ENCODE assay signal across 8 mouse cellular contexts in the genomic region with DNA sequence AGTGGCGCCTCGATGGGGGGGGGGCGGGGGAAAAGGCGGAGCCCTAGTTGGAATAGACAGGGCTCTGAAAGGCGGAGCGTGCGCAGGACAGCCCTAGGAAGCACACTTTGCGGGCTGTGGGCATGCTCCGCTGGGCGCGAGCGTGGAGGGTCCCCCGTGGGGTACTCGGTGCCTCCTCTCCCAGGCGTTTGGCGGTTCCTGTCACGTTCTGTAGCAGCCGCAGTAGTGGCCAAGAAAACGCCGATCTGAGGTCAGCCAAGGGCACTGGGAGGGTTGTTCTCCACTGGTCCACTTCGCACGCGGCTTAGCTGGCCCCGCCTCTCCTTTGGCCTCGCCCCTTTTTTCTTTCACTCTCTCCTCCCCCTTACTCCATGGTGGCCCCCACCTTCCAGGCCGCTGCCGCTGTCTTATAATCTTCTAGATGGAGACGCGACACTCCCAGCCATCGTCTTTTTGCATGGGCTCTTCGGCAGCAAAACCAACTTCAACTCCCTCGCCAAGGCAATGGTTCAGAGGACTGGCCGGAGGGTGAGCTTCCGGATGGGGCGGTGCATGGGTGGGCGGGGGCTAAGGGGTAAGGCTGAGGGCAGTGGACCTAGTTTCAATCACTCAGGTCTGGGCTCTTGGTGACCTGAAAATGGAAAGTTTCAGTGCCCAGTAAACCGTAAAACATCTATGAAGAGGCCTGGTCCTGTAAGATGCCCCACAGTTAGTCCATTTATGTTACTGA. TPM values are rescaled to one million over a fixed set of nuclear protein-coding genes. Genes with fewer than 3 reads are reported as not detected.
DNase-seq lines count a peak whose midpoint lies in the region; ATAC-seq and TF ChIP-seq lines count a peak whose summit lies in the region.

No protein-coding gene starts in this region.

- 1% methylated on average over 37 of the region's 37 CpGs for WGBS in embryonic facial prominence, embryonic 13.5 days
- WGBS in heart, adult 2 months: under 1% methylated on average over 37 of the region's 37 CpGs
- WGBS in limb, embryonic 15.5 days: under 1% methylated on average over 34 of the region's 37 CpGs
- WGBS in midbrain, postnatal 0 days: under 1% methylated on average over 33 of the region's 37 CpGs

- peak overlapping the region; percentile 70 for H3K9ac ChIP-seq in embryonic facial prominence, embryonic 13.5 days
- peak overlapping the region; percentile 71 for H3K9ac ChIP-seq in heart, adult 2 months (ENCODE audit: low read depth, low read length)
- H3K9ac ChIP-seq in limb, embryonic 15.5 days: peak overlapping the region; percentile 52; the same call in 1 of the 2 replicates
- peak overlapping the region; percentile 83 for H3K9ac ChIP-seq in midbrain, postnatal 0 days (replicated peaks; ENCODE audit: low read length, poor library complexity, severe bottlenecking)

- H3K27me3 ChIP-seq in embryonic facial prominence, embryonic 13.5 days: no peaks in the 10 kb centered on the region
- no peaks in the 10 kb centered on the region for H3K27me3 ChIP-seq in heart, adult 2 months (ENCODE audit: control insufficient read depth, insufficient read depth, low read length)
- no peaks in the 10 kb centered on the region for H3K27me3 ChIP-seq in limb, embryonic 15.5 days
- H3K27me3 ChIP-seq in midbrain, postnatal 0 days (ENCODE audit: insufficient read depth, low read length): no peaks in the 10 kb centered on the region

- ATAC-seq in embryonic facial prominence, embryonic 13.5 days (ENCODE audit: insufficient number of reproducible peaks, insufficient read depth, low FRiP score, low TSS enrichment, low read depth): peak; percentile 78
- ATAC-seq in limb, embryonic 15.5 days (ENCODE audit: insufficient number of reproducible peaks, low FRiP score, low TSS enrichment, low read depth): peak; percentile 79
- ATAC-seq in midbrain, postnatal 0 days (ENCODE audit: low FRiP score): peak; percentile 86

- H3K79me2 ChIP-seq in heart, adult 2 months (replicated peaks; ENCODE audit: control insufficient read depth, insufficient read depth, low read length): no peaks in the 10 kb centered on the region

- 0 out of 2 replicates have a peak, but pooled peaks cover 7% of the 10 kb centered on the region for H3K36me3 ChIP-seq in embryonic facial prominence, embryonic 13.5 days
- no peaks in the 10 kb centered on the region for H3K36me3 ChIP-seq in heart, adult 2 months (ENCODE audit: control insufficient read depth, insufficient read depth, low read length)
- no peaks in the 10 kb centered on the region for H3K36me3 ChIP-seq in limb, embryonic 15.5 days
- peaks cover 2% of the 10 kb centered on the region; the same call in 1 of the 2 replicates for H3K36me3 ChIP-seq in midbrain, postnatal 0 days (ENCODE audit: insufficient read depth, low read length)

- H3K4me2 ChIP-seq in embryonic facial prominence, embryonic 13.5 days: peak overlapping the region; percentile 81
- peak overlapping the region; percentile 88 for H3K4me2 ChIP-seq in limb, embryonic 15.5 days
- H3K4me2 ChIP-seq in midbrain, postnatal 0 days (ENCODE audit: low read depth, low read length, poor library complexity, severe bottlenecking): peak overlapping the region; percentile 76

- H3K4me3 ChIP-seq in embryonic facial prominence, embryonic 13.5 days: peak overlapping the region; percentile 64
- H3K4me3 ChIP-seq in heart, adult 2 months: peak overlapping the region; percentile 66
- peak overlapping the region; percentile 79 for H3K4me3 ChIP-seq in limb, embryonic 15.5 days
- peak overlapping the region; percentile 54 for H3K4me3 ChIP-seq in midbrain, postnatal 0 days (ENCODE audit: low read depth, low read length)

- peak; percentile 93 for DNase-seq in 3T3-L1 (ENCODE audit: low read depth, low spot score)
- peak; percentile 87 to 91 for DNase-seq in adrenal gland, postnatal 36 days
- DNase-seq in heart, adult 2 months: peak; percentile 92 to 93
- peak; percentile 89 to 92 for DNase-seq in kidney, adult 8-10 months
- no peak for DNase-seq in midbrain, postnatal 0 days (ENCODE audit: low spot score)
- DNase-seq in spleen, postnatal 10 days (ENCODE audit: low spot score in 2 of 2): peak; percentile 83 to 89

- no peaks in the 10 kb centered on the region for H3K9me3 ChIP-seq in embryonic facial prominence, embryonic 13.5 days
- H3K9me3 ChIP-seq in limb, embryonic 15.5 days: no peaks in the 10 kb centered on the region
- H3K9me3 ChIP-seq in midbrain, postnatal 0 days (ENCODE audit: low read length): no peaks in the 10 kb centered on the region

- intact Hi-C loops in heart, adult 2 months (cut with DNase I): loop anchor here (5.0 kb wide), 1 partner anchor 178 kb away; the partner anchor contains the start of gene Baz1b

- H3K4me1 ChIP-seq in embryonic facial prominence, embryonic 13.5 days: peaks cover 36% of the 10 kb centered on the region
- H3K4me1 ChIP-seq in heart, adult 2 months (ENCODE audit: control insufficient read depth, insufficient read depth, low read length): peaks cover 4% of the 10 kb centered on the region
- H3K4me1 ChIP-seq in limb, embryonic 15.5 days: peaks cover 37% of the 10 kb centered on the region
- peaks cover 9% of the 10 kb centered on the region; the same call in 1 of the 2 replicates for H3K4me1 ChIP-seq in midbrain, postnatal 0 days (ENCODE audit: insufficient read depth, low read length)

- peak overlapping the region; percentile 96 for H3K27ac ChIP-seq in embryonic facial prominence, embryonic 13.5 days
- H3K27ac ChIP-seq in heart, adult 2 months: peak overlapping the region; percentile 100
- peak overlapping the region; percentile 100 for H3K27ac ChIP-seq in limb, embryonic 15.5 days
- H3K27ac ChIP-seq in midbrain, postnatal 0 days (ENCODE audit: low read depth, low read length): peak overlapping the region; percentile 98

- no peak for TF ChIP-seq POLR2A in heart, adult 2 months (IDR thresholded peaks at IDR 0.05; ENCODE audit: insufficient read depth, low read depth, low read length)

- TF ChIP-seq CTCF in heart, adult 2 months (IDR thresholded peaks at IDR 0.05): no peak
- TF ChIP-seq CTCF in midbrain, postnatal 0 days (IDR thresholded peaks at IDR 0.05): no peak

- no peak for TF ChIP-seq EP300 in heart, adult 2 months (IDR thresholded peaks at IDR 0.05; ENCODE audit: insufficient read depth, low read depth, low read length)

RNA-seq across cellular contexts. Expression of gene Abhd11, which starts 0.8 kb away (rescaled TPM):
- 10 to 100 TPM; 45.4 to 55.3 TPM for total RNA-seq in adrenal gland, postnatal 36 days (2021)
- 57.4 and 59.4 TPM in 2 replicates for polyA plus RNA-seq in embryonic facial prominence, embryonic 13.5 days (2015; fragmentation: Nextera tagmentation; extraction: Ambion mirVana)
- total RNA-seq in heart, adult 2 months (2021): 10 to 100 TPM; 56.9 to 64.5 TPM
- 90.2 and 110 TPM in 2 replicates for polyA plus RNA-seq in heart, adult 2 months (2012; rRNA removed)
- 66.1 and 68.2 TPM in 2 replicates for polyA plus RNA-seq in limb, embryonic 15.5 days (2015; fragmentation: Nextera tagmentation; extraction: Ambion mirVana)
- 56.8 and 64.4 TPM in 2 replicates for total RNA-seq in midbrain, postnatal 0 days (2014; rRNA removed)
- 85.3 and 85.6 TPM in 2 replicates for polyA plus RNA-seq in midbrain, postnatal 0 days (2015; fragmentation: Nextera tagmentation; extraction: Ambion mirVana)

RNA-seq across cellular contexts. Expression of gene Stx1a, which starts 13.5 kb away (rescaled TPM):
- 1 to 10 TPM; 6.8 to 7.7 TPM for total RNA-seq in adrenal gland, postnatal 36 days (2021)
- 12.9 and 21.7 TPM in 2 replicates for polyA plus RNA-seq in embryonic facial prominence, embryonic 13.5 days (2015; fragmentation: Nextera tagmentation; extraction: Ambion mirVana)
- 1 to 10 TPM; 1.4 to 1.5 TPM for total RNA-seq in heart, adult 2 months (2021)
- polyA plus RNA-seq in heart, adult 2 months (2012; rRNA removed): 4.7 and 5.1 TPM in 2 replicates
- 9.9 and 11.3 TPM in 2 replicates for polyA plus RNA-seq in limb, embryonic 15.5 days (2015; fragmentation: Nextera tagmentation; extraction: Ambion mirVana)
- total RNA-seq in midbrain, postnatal 0 days (2014; rRNA removed): 165 and 175 TPM in 2 replicates
- 190 and 202 TPM in 2 replicates for polyA plus RNA-seq in midbrain, postnatal 0 days (2015; fragmentation: Nextera tagmentation; extraction: Ambion mirVana)

RNA-seq across cellular contexts. Expression of gene Cldn3, which starts 23.7 kb away (rescaled TPM):
- total RNA-seq in adrenal gland, postnatal 36 days (2021): under 1 TPM in 1 of 2 experiments, not detected in 1; 0.43 TPM
- 14.8 and 26.4 TPM in 2 replicates for polyA plus RNA-seq in embryonic facial prominence, embryonic 13.5 days (2015; fragmentation: Nextera tagmentation; extraction: Ambion mirVana)
- under 1 TPM in 1 of 2 experiments, not detected in 1; 0.26 TPM for total RNA-seq in heart, adult 2 months (2021)
- polyA plus RNA-seq in heart, adult 2 months (2012; rRNA removed): 0.12 and 6.8 TPM in 2 replicates
- 26.0 and 27.2 TPM in 2 replicates for polyA plus RNA-seq in limb, embryonic 15.5 days (2015; fragmentation: Nextera tagmentation; extraction: Ambion mirVana)
- total RNA-seq in midbrain, postnatal 0 days (2014; rRNA removed): 2.2 and 3.1 TPM in 2 replicates
- polyA plus RNA-seq in midbrain, postnatal 0 days (2015; fragmentation: Nextera tagmentation; extraction: Ambion mirVana): 3.0 and 3.3 TPM in 2 replicates

RNA-seq across cellular contexts. Expression of gene Dnajc30, which starts 54.2 kb away (rescaled TPM):
- total RNA-seq in adrenal gland, postnatal 36 days (2021): 10 to 100 TPM; 28.1 to 34.6 TPM
- 35.2 and 38.8 TPM in 2 replicates for polyA plus RNA-seq in embryonic facial prominence, embryonic 13.5 days (2015; fragmentation: Nextera tagmentation; extraction: Ambion mirVana)
- total RNA-seq in heart, adult 2 months (2021): 10 to 100 TPM; 38.4 to 46.1 TPM
- polyA plus RNA-seq in heart, adult 2 months (2012; rRNA removed): 34.7 and 35.7 TPM in 2 replicates
- 31.2 and 33.3 TPM in 2 replicates for polyA plus RNA-seq in limb, embryonic 15.5 days (2015; fragmentation: Nextera tagmentation; extraction: Ambion mirVana)
- 13.5 and 21.4 TPM in 2 replicates for total RNA-seq in midbrain, postnatal 0 days (2014; rRNA removed)
- 52.5 and 52.8 TPM in 2 replicates for polyA plus RNA-seq in midbrain, postnatal 0 days (2015; fragmentation: Nextera tagmentation; extraction: Ambion mirVana)

RNA-seq across cellular contexts. Expression of gene Bud23, which starts 55.0 kb away (rescaled TPM):
- 10 to 100 TPM; 51.7 to 57.7 TPM for total RNA-seq in adrenal gland, postnatal 36 days (2021)
- 132 and 147 TPM in 2 replicates for polyA plus RNA-seq in embryonic facial prominence, embryonic 13.5 days (2015; fragmentation: Nextera tagmentation; extraction: Ambion mirVana)
- 10 to 100 TPM; 20.5 to 21.1 TPM for total RNA-seq in heart, adult 2 months (2021)
- polyA plus RNA-seq in heart, adult 2 months (2012; rRNA removed): 26.2 and 29.8 TPM in 2 replicates
- 108 and 109 TPM in 2 replicates for polyA plus RNA-seq in limb, embryonic 15.5 days (2015; fragmentation: Nextera tagmentation; extraction: Ambion mirVana)
- 48.3 and 49.9 TPM in 2 replicates for total RNA-seq in midbrain, postnatal 0 days (2014; rRNA removed)
- 63.6 and 65.5 TPM in 2 replicates for polyA plus RNA-seq in midbrain, postnatal 0 days (2015; fragmentation: Nextera tagmentation; extraction: Ambion mirVana)
